Mouse (Mus musculus): ENCODE data around the gene Alg12.

Gene Alg12

DNA sequence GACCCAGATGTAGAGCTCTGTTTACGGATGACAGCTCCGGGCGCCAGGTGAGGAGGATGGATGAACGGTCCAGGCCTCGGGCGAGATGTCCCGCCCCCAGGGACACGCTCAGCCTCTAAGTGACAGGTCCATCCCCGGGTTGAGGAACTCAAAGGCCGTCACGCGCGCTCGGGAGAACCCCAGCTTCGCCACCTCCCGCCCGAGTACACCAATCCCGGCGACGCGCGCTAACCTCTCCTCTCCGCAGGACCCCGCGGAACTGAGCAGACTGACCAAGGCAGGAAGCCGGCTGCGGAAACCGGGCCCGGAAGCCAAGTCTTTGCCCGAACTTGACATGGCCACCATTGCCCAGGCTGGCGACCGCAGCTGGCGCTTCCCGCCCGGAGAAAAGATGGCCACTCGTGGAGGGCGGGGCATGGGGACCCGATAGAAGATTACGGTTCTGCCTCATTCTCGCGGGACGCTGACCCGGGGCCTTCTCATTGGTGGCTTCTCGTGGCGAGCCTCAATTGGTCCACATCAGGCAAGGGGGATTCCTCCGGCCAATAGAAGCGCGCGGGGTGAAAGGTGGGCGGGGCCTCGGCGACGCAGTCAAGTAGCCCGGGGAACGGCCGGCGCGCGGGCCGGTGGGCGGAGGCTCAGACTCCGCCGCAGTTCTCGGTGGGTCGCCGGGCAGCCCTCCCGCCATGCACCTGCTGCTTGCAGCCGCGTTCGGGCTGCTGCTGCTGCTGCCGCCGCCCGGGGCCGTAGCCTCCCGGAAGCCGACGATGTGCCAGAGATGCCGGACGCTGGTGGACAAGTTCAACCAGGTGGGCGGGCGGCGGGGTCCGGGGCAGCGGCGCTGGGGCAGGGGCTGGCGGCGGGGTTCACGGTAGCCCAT lies at the start of gene Alg12, which contains the start of gene Creld2:
Alg12 (minus strand) TSS at position 293 of the 880 bp plus-strand sequence.
Creld2 (plus strand) TSS at position 621 of the 880 bp plus-strand sequence.
- DNase-seq (ENCODE audit: low spot score in 2 of 2) = peak; percentile 99 to 100

- no peak for DNase-seq (ENCODE audit: low spot score in 2 of 2)
Measured at GRCm38 (mm10) chr15:88868024-88868742, 49.1 kb upstream of the Alg12 start.

GRCm38 (mm10) chr15:88867368-88868023 lies 48.4 kb upstream of the Alg12 start:
- DNase-seq (ENCODE audit: low spot score in 2 of 2) = peak in 1 of 2 experiments; percentile 52

GRCm38 (mm10) chr15:88866934-88867356 lies 47.8 kb upstream of the Alg12 start:
- no peak for DNase-seq (ENCODE audit: low spot score in 2 of 2)

DNA sequence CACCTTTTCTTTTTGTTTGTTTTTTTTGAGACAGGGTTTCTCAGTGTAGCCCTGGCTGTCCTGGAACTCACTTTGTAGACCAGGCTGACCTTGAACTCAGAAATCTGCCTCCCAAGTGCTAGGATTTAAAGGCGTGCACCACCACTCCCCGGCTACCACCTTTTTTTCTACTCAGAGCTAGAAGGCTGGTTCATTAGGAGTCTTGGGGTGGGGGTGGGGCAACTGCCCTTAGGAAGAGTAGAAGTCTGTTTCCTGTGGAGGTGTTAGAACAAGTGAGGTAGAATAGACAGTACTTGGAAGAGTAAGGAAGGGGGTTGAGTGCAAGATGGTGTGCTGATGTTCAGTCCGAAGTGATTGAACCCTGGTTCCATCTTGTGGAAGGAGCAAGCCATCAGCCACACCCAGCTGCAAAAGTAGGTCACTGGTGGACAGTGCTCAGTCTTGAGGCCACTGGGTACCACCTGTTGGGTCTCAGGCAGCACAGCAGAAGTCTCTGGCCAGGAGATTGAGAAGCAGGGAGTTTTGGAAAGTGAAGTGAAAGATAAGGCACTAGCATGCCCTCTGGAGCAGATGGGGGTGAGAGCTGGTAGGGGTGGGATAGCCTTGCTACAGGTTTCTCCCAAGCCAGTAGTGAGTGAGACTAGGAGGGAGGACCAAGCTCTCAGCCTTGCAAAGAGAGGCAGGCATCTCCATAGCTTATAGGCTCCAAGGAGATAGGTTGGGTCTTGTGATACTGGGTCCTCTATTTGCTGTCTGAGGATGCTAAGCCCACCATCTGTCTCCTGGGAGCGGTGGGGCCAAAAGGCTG lies 47.0 kb upstream of the Alg12 start:
- DNase-seq (ENCODE audit: low spot score in 2 of 2) = no peak

GRCm38 (mm10) chr15:88865061-88865460 lies 45.9 kb upstream of the Alg12 start:
- no peak for DNase-seq (ENCODE audit: low spot score in 2 of 2)

GRCm38 (mm10) chr15:88864270-88865030 lies 45.3 kb upstream of the Alg12 start:
- peak in 1 of 2 experiments; percentile 31 for DNase-seq (ENCODE audit: low spot score in 2 of 2)

DNA sequence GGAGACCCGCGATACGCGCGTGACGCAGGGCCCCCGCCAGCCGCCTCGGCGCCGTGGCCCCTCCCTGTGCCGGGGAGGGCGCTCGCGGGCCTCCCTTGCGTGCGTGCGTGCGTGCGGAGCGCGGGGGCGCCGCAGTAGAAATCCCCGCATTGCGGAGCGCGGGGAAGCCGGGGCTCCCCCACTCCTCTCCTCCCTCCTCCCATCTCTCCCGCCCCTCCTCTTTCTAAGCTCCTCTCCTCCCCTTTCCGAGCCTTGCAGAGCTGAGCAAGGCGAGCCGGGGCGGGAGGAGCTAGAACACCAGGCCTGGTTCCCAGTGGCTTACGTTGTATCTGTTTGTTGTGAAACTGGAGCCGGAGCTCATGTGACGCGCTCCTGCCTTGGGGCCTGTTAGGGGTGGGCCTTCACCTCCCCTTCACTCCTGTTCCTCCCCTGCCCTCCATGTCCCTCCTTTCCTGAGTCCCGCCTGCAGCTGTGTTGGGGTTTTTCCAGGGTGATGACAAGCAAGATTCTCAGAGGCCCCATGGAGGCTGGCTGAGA lies 44.6 kb upstream of the Alg12 start:
- DNase-seq (ENCODE audit: low spot score in 2 of 2) = peak; percentile 83 to 92

DNA sequence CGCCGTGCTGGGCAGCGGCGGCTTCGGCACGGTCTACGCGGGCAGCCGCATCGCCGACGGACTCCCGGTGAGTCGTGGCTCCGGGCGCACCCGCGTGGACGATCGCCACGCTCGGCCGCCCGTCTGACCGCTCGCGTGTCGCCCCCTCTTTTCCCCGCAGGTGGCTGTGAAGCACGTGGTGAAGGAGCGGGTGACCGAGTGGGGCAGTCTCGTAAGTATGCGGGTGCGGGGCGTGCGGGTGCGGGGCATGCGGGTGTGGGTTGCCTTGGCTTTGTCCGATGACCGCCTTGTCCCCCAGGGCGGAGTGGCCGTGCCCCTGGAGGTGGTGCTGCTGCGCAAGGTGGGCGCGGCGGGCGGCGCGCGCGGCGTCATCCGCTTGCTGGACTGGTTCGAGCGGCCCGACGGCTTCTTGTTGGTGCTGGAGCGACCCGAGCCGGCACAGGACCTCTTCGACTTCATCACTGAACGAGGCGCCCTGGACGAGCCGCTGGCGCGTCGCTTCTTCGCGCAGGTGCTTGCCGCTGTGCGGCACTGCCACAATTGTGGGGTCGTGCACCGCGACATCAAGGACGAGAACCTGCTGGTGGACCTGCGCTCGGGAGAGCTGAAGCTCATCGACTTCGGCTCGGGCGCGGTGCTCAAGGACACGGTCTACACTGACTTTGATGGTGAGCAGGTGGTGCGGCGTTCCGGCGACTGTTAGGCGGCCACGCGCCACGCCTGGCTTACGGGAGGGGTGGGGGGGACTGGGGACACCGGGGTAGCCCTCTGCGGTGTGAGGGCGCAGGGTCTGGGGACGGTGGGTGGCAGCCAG lies 44.0 kb upstream of the Alg12 start:
- peak; percentile 82 to 84 for DNase-seq (ENCODE audit: low spot score in 2 of 2)

DNA sequence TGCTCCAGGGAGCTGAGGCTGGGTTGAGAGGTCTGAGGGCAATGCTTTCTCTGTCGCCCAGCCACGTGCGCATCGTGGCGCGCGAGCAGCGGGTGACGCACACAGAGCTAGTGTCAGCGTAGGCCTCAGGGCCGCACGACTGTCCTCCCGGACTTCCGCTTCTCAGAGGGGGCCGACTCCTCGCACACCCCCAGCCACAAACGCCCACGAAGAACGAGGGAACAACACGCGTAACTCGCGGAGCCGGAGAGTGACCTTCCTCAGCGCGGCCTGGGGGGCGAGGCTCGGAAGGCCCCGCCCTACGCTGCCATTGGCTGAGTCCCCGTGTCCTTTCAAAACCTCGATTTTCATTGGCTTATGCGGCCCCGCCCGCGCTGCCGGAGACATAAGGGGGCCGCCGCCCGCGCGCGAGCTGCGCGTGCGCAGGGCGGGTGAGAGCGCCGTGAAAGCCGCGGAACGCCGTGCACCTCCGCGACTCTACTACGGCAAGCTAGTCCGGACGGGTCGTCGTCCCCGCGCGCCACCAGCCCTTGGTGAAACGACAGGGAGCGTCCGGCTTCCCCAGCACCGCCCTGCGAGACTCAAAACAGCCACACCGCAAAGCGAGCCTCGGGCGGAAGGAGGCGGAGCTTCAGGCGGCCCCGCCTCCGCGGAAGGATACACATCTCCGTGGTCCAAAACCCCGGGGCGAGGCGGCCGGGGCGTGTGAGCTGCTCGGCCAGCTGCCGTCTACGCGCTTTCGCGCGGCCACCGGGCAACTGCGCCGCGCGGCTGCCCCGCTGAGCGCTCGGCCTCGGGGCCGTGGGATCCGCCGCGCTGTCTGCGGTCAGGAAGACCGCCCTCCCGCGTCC lies 42.9 kb upstream of the Alg12 start, which contains the start of gene Pim3:
Pim3 (plus strand) TSS at position 415 of the 851 bp plus-strand sequence.
- DNase-seq (ENCODE audit: low spot score in 2 of 2) = peak; percentile 93 to 95

GRCm38 (mm10) chr15:88860781-88861180 lies 41.7 kb upstream of the Alg12 start:
- no peak for DNase-seq (ENCODE audit: low spot score in 2 of 2)

- DNase-seq (ENCODE audit: low spot score in 2 of 2) = no peak
Measured at GRCm38 (mm10) chr15:88859206-88859970, 40.3 kb upstream of the Alg12 start.

DNA sequence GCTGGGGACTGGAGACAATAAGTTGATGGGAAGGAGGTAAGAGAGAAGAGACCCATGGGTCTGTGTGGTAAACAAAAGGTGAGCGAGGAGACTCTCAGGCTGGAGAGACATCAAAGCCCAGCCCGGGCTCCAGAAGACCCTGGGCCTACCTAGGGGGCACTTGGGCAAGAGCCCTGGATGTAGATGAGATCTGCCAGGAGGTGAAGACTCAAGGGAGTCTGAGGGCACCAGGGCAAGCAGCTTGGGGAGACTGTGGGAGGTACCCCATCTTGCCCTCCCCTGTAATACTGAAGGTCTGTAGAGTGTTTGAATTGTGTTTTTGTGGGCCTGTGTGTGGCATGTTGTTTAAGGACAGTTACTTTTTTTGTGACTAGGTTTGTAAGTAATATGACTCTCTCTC lies 39.6 kb upstream of the Alg12 start:
- no peak for DNase-seq (ENCODE audit: low spot score in 2 of 2)

- DNase-seq (ENCODE audit: low spot score in 2 of 2) = peak in 1 of 2 experiments; percentile 79
Measured at GRCm38 (mm10) chr15:88858141-88858541, 39.0 kb upstream of the Alg12 start.

DNA sequence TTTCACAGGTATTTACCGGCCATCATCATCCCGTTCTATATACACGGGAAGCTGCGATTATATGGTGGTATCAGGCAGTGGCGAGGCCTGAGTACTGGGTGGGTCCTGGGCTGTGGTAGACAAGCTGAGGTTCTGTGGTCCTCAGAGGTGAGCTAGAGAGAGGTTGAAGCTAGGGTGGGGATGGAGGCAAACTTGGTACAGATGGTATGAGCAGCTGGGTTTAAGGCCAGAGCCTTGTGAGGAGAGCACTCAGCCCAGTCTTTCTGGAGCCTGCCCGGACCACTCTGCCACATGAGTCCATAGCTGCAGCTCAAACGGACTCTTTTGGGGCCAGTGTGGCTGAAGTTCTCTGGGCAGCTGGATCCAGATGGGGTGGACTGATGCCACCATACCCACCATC lies 38.2 kb upstream of the Alg12 start:
- DNase-seq (ENCODE audit: low spot score in 2 of 2) = no peak

- DNase-seq (ENCODE audit: low spot score in 2 of 2) = no peak
Measured at GRCm38 (mm10) chr15:88856613-88857012, 37.5 kb upstream of the Alg12 start.

GRCm38 (mm10) chr15:88855896-88856417 lies 36.8 kb upstream of the Alg12 start:
- no peak for DNase-seq (ENCODE audit: low spot score in 2 of 2)

All from urinary bladder, postnatal 36 days (tissue).